Mouse (Mus musculus) lung, embryonic 16.5 days (tissue): ENCODE results near the gene Tada1. TPM values are rescaled to one million over a fixed set of nuclear protein-coding genes. Genes with fewer than 3 reads are reported as not detected.

ENCODE experiments used
- ATAC-seq: fragments of 200-750 bp; cut with Nextera tagmentation; 2 replicates; pipeline ENCODE4 v1.8.0; 2017; ENCODE audit warnings: low read depth, mild to moderate bottlenecking, moderate library complexity
- H3K27ac ChIP-seq: fragments of 300-500 bp; sonication (generic); 2 replicates; pipeline ENCODE4 v1.5.1; 2014; ENCODE audit warnings: mild to moderate bottlenecking, control low read depth, low read length
- H3K27me3 ChIP-seq: fragments of 300-500 bp; sonication (generic); 2 replicates; pipeline ENCODE4 v1.6.1; 2014; ENCODE audit warnings: low read depth, low read length, mixed read lengths; ENCODE audit not compliant: control insufficient read depth, insufficient read depth
- H3K36me3 ChIP-seq: fragments of 300-500 bp; sonication (generic); 2 replicates; pipeline ENCODE4 v1.6.1; 2014; ENCODE audit warnings: low read length; ENCODE audit not compliant: control insufficient read depth, insufficient read depth
- H3K4me1 ChIP-seq: fragments of 300-500 bp; sonication (generic); replicated peaks from 2 replicates; pipeline ENCODE4 v1.6.1; 2014; ENCODE audit warnings: low read length, mixed read lengths; ENCODE audit not compliant: control insufficient read depth, insufficient read depth
- H3K4me2 ChIP-seq: fragments of 300-500 bp; sonication (generic); 2 replicates; pipeline ENCODE4 v1.6.1; 2014; ENCODE audit warnings: low read depth, low read length, control low read depth
- H3K4me3 ChIP-seq: fragments of 300-500 bp; sonication (generic); 2 replicates; pipeline ENCODE4 v1.5.1; 2014; ENCODE audit warnings: mild to moderate bottlenecking, low read length, control low read depth
- H3K9ac ChIP-seq: fragments of 300-500 bp; sonication (generic); 2 replicates; pipeline ENCODE4 v1.6.1; 2014; ENCODE audit warnings: low read length, control low read depth
- H3K9me3 ChIP-seq: fragments of 300-500 bp; sonication (generic); 2 replicates; pipeline ENCODE4 v1.6.1; 2016; ENCODE audit warnings: low read length; ENCODE audit not compliant: control insufficient read depth
- WGBS: fragments of 180-500 bp; shearing (Covaris S2); extraction: QIAGEN DNeasy Blood & Tissue Kit; methylation state at CpG from one replicate; pipeline ENCODE4 v1.1.7; 2014; 5-methylcytosine and 5-hydroxymethylcytosine counted together
- polyA plus RNA-seq: library from polyadenylated mRNA; unstranded; fragments of >200 nt; fragmentation: Nextera tagmentation; extraction: Ambion mirVana; gene quantifications from 2 replicates; pipeline ENCODE4 v1.2.1, GENCODE M21; 2015

Gene Tada1
- polyA plus RNA-seq, 1 experiment from 2014 or later, result 57.1 TPM

DNA sequence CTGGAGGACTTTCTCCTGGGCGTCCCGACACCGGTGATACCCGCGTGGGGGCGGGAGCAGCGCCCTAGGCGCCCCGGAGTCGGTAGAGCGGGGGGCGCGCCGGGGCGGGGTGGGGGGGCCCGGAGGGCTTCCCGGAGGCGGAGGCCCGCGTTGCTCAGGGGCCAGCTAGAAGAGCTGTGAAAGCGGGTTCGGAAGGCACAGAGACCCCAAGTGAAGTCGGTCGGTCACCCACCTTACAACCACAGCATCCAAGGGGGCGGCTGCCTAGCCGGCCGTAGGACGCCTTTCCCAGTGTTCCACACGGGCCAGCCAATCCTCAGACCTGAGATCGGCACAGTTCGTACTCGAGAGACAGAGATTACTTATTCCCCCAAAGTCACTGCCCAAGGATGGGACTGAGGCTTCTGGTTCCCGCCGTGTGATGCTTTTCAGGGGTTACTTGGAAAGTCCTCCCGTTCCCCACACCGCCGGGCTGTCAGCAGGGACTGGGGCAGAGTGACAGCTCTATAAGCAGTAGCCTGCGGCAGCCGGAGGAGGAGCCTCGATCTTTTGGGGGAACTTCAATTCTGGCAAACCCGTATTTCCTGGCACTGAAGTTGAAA lies 834 bp downstream of the Tada1 start:
- Histone ChIP-seq H3K27me3 (no peaks in the 10 kb centered on the region), H3K4me1 (peaks cover 12% of the 10 kb centered on the region), H3K9ac (peak overlapping the region; percentile 100), H3K4me2 (peak overlapping the region; percentile 70), H3K27ac (peak overlapping the region; percentile 96), H3K36me3 (peaks cover 16% of the 10 kb centered on the region), H3K4me3 (peak overlapping the region; percentile 96), H3K9me3 (no peaks in the 10 kb centered on the region)
- ATAC-seq, result peak; percentile 44
- WGBS, result under 1% methylated on average over 40 of the region's 41 CpGs

DNA sequence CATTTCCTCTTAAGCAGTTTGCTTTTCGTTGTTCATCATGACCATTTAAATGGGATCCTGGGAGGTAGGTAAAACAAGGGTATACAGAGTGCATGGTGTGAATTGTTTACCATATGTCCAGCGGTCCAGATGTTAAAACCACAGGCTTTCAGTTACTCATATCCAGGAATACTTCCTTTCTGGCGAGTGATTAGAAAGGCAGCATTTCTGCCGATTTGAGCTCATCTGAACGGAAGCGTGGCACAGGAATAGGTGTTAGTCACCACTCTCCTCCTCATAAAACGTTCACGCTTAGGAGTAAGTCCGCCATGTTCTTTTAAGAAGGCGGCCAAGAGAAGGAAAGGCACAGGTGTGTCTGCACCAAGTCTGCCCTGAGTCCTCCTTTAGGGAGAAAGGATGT lies 2.4 kb downstream of the Tada1 start:
- Histone ChIP-seq H3K9me3 (no peaks in the 10 kb centered on the region), H3K4me3 (no peak overlapping the region), H3K27me3 (no peaks in the 10 kb centered on the region), H3K4me1 (peaks cover 12% of the 10 kb centered on the region), H3K27ac (no peak overlapping the region), H3K4me2 (no peak overlapping the region), H3K9ac (no peak overlapping the region), H3K36me3 (peaks cover 29% of the 10 kb centered on the region)
- no peak for ATAC-seq
- 76% methylated on average over 10 of the region's 10 CpGs for WGBS

DNA sequence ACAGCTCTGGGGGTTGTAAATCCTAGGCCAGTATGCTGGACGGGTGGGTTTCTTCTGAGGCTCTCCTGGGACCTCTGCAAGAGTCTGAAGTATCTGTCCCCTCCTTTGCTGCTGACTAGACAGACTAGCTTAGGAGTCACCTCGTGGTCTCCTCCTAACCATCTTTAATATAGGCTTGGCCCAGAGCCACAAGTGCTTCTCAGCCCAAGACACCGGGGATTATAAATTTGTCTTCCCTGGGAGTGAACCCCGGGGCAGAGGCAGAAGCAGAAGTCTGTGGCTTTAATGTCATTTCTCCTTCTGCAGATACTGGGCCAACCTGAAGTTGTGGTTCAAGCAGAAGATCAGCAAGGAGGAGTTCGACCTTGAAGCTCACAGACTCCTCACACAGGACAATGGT lies 2.9 kb downstream of the Tada1 start:
- Histone ChIP-seq H3K9ac (no peak overlapping the region), H3K27me3 (no peaks in the 10 kb centered on the region), H3K27ac (no peak overlapping the region), H3K9me3 (no peaks in the 10 kb centered on the region), H3K36me3 (peaks cover 33% of the 10 kb centered on the region), H3K4me2 (no peak overlapping the region), H3K4me3 (no peak overlapping the region), H3K4me1 (peaks cover 12% of the 10 kb centered on the region)
- no peak for ATAC-seq
- 61% methylated on average over 5 of the region's 5 CpGs for WGBS

DNA sequence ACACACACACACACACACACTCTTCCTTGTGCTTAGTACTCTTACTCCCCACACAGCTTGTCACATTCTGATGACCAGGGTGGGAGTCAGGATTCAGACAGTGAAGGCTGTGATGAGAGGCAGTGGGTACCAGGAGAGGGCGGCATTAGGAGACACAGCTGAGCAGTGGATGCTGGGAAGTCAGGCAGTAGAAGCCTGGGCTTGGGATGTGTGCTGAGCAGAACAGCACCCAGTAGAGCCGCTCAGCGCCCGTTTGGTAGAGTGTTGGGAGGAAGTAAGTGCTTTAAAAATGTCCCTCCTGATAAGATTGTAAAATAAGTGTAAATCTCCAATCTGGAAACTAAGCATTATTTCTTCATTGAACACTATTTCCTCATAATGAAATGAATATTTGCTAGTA lies 3.7 kb downstream of the Tada1 start:
- no peak overlapping the region for H3K27ac ChIP-seq
- no peak overlapping the region for H3K4me2 ChIP-seq
- H3K36me3 ChIP-seq, result peaks cover 40% of the 10 kb centered on the region
- no peaks in the 10 kb centered on the region for H3K27me3 ChIP-seq
- 69% methylated on average over 4 of the region's 4 CpGs for WGBS
- H3K9me3 ChIP-seq, result no peaks in the 10 kb centered on the region
- ATAC-seq, result no peak
- no peak overlapping the region for H3K9ac ChIP-seq
- peaks cover 12% of the 10 kb centered on the region for H3K4me1 ChIP-seq
- H3K4me3 ChIP-seq, result no peak overlapping the region

DNA sequence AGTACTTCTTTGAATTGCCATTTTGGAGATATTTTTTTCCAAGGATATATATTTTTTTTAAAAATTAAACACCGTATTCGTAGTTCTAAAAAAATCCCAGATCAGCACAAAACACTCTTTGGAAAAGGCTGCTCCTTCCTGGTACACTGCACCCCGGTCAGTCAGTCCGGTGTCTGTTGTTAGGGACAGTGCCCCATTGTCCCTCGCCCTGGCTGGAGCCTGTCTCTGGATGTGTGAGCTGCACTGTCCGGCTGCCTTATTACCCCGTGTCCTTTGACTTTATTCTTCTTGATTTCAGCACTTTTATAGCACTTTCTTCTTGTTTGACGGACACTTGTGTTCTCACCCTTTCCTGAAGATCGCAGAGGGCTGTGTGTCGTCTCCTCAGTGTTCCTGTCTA lies 5.7 kb downstream of the Tada1 start:
- Histone ChIP-seq H3K4me3 (no peak overlapping the region), H3K4me2 (no peak overlapping the region), H3K9me3 (no peaks in the 10 kb centered on the region), H3K27me3 (no peaks in the 10 kb centered on the region), H3K36me3 (peaks cover 58% of the 10 kb centered on the region), H3K4me1 (peaks cover 12% of the 10 kb centered on the region), H3K27ac (no peak overlapping the region), H3K9ac (no peak overlapping the region)
- 94% methylated on average over 10 of the region's 10 CpGs for WGBS
- ATAC-seq, result no peak

DNA sequence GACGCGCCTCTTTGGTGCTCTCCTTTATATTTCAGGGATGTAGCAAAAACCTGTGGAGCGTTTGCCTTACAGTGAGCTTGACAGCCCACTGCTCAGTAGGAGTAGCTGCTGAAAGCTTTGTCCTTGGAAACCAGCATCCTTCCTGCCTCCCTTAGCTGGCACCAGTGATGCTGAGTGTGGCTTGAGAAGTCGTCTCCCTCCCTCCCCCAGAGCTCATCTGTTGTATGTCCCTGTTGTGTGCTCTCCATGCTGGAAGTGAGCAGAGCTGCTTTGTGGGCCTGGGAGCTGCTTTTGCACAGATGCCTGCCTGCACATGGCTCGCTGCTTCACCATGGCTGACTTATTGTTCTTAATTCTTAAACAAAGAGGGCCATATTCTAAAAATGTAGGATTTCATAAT lies 6.5 kb downstream of the Tada1 start:
- Histone ChIP-seq H3K9ac (no peak overlapping the region), H3K36me3 (peaks cover 64% of the 10 kb centered on the region), H3K9me3 (no peaks in the 10 kb centered on the region), H3K27me3 (no peaks in the 10 kb centered on the region), H3K4me2 (no peak overlapping the region), H3K4me1 (peaks cover 10% of the 10 kb centered on the region), H3K27ac (no peak overlapping the region), H3K4me3 (no peak overlapping the region)
- 85% methylated on average over 5 of the region's 5 CpGs for WGBS
- no peak for ATAC-seq

DNA sequence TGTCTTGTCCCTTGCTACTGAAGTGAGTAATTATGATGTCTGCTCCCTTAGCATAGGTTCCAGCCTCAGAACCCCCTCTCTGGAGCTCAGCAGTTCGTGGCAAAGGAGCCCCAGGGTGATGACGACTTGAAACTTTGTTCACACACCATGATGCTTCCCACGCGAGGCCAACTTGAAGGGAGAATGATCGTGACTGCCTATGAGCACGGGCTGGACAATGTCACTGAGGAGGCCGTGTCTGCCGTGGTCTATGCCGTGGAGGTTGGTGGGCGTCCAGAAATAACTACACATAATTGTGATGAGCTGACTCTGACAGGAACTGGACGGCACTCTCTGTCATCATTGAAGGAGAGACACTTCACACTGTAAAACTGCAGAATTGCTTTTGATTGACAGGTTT lies 9.6 kb downstream of the Tada1 start:
- Histone ChIP-seq H3K36me3 (peaks cover 80% of the 10 kb centered on the region), H3K9ac (no peak overlapping the region), H3K27ac (no peak overlapping the region), H3K4me1 (no peaks in the 10 kb centered on the region; the same call in 1 of the 2 replicates), H3K9me3 (no peaks in the 10 kb centered on the region), H3K4me2 (no peak overlapping the region), H3K4me3 (no peak overlapping the region), H3K27me3 (no peaks in the 10 kb centered on the region)
- ATAC-seq, result no peak
- 83% methylated on average over 11 of the region's 11 CpGs for WGBS

DNA sequence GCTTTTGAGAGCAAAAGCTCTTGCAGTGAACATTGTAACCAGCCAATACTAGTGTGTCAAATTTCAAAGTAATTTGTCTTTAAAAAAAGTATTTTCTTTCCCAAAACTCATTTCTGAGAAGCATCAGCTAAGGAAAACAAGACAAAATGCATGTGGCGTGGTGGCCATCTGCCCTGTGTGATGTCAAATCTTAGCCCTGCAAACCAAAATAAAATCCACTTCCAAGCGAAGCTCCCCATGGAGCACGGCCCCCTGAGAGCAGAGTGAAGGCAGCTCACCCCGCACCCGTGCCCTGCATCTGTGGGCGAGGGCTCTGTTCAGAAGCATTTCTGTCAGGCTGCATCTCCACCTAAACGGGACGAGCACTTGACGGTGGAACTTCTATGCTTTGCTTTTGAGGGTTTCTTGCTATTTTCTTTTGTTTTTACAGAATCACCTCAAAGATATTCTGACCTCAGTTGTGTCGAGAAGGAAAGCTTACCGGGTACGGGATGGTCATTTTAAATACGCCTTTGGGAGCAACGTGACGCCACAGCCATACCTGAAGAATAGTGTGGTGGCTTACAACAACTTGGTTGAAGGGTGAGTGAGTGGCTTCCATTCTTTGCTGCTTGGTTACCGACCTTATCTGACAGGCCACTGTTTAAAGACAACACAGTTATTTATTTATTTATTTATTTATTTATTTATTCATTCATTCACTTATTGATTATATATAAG lies 10.7 kb downstream of the Tada1 start:
- no peaks in the 10 kb centered on the region; the same call in 1 of the 2 replicates for H3K4me1 ChIP-seq
- H3K9ac ChIP-seq, result no peak overlapping the region
- 90% methylated on average over 16 of the region's 16 CpGs for WGBS
- no peaks in the 10 kb centered on the region for H3K27me3 ChIP-seq
- H3K9me3 ChIP-seq, result no peaks in the 10 kb centered on the region
- peaks cover 75% of the 10 kb centered on the region for H3K36me3 ChIP-seq
- no peak overlapping the region for H3K4me3 ChIP-seq
- no peak overlapping the region for H3K27ac ChIP-seq
- ATAC-seq, result no peak
- H3K4me2 ChIP-seq, result no peak overlapping the region

DNA sequence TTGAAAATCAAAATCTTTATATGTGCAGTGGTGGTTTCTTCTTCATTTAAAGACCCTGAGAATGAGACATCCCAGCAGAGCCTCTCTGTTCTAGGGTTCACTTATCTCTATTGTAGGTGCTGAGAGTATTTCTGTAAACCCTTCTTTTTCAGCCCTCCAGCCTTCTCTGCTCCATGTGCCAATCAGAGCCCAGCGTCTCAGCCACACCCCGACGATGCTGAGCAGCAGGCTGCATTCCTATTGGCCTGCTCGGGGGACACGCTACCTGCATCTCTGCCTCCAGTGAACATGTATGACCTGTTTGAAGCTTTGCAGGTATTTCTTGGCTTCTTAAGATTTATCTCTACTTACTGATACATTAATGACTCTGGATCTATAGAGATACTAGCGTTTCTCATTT lies 12.8 kb downstream of the Tada1 start:
- Histone ChIP-seq H3K4me3 (no peak overlapping the region), H3K4me2 (no peak overlapping the region), H3K36me3 (peaks cover 57% of the 10 kb centered on the region), H3K9me3 (no peaks in the 10 kb centered on the region), H3K27ac (no peak overlapping the region), H3K27me3 (no peaks in the 10 kb centered on the region), H3K4me1 (no peaks in the 10 kb centered on the region; the same call in 1 of the 2 replicates), H3K9ac (no peak overlapping the region)
- no peak for ATAC-seq
- WGBS, result 90% methylated on average over 6 of the region's 6 CpGs
